Mouse (Mus musculus) lung, postnatal 0 days (tissue): ENCODE measurements around the gene Prrx1.

Source experiments
- CTCF ChIP-seq: IDR thresholded peaks from 2 replicates; pipeline ENCODE4 v1.5.1; 2016; ENCODE audit warnings: antibody characterized with exemption, mild to moderate bottlenecking
- EP300 ChIP-seq: IDR thresholded peaks from 2 replicates; pipeline ENCODE4 v1.6.1; 2016; ENCODE audit warnings: antibody characterized with exemption, mild to moderate bottlenecking, control low read depth

- TF ChIP-seq CTCF: no peak
- no peak for TF ChIP-seq EP300
Observed at GRCm38 (mm10) chr1:163273132-163273531, 40.4 kb downstream of the Prrx1 start.
